Mouse (Mus musculus) ES-Bruce4 (cell line): ENCODE results near the gene Flt3. TPM values are rescaled to one million over a fixed set of nuclear protein-coding genes. Genes with fewer than 3 reads are reported as not detected.

Experiments
- H3K27ac ChIP-seq: 2 replicates; pipeline ENCODE4 v1.5.1; 2012; ENCODE audit warnings: low read length, inconsistent platforms; ENCODE audit not compliant: insufficient read depth
- H3K27me3 ChIP-seq: 2 replicates; pipeline ENCODE4 v1.6.1; 2012; ENCODE audit warnings: mild to moderate bottlenecking, low read length, inconsistent platforms; ENCODE audit not compliant: control insufficient read depth, poor library complexity, insufficient read depth, severe bottlenecking
- H3K36me3 ChIP-seq: 2 replicates; pipeline ENCODE4 v1.6.1; 2012; ENCODE audit warnings: inconsistent platforms, mild to moderate bottlenecking, low read length, moderate library complexity; ENCODE audit not compliant: control insufficient read depth, poor library complexity, insufficient read depth, severe bottlenecking
- H3K4me1 ChIP-seq: one replicate; pipeline ENCODE4 v1.8.1; 2011; ENCODE audit warnings: low read length; ENCODE audit not compliant: control insufficient read depth, insufficient read depth
- H3K4me3 ChIP-seq: 2 replicates; pipeline ENCODE4 v1.5.1; 2011; ENCODE audit warnings: low read depth, mild to moderate bottlenecking, low read length
- H3K9ac ChIP-seq: 2 replicates; pipeline ENCODE4 v1.6.1; 2012; ENCODE audit warnings: low read depth, mild to moderate bottlenecking, inconsistent platforms; ENCODE audit not compliant: poor library complexity, severe bottlenecking
- H3K9me3 ChIP-seq: replicated peaks from 2 replicates; pipeline ENCODE4 v1.6.1; 2012; ENCODE audit warnings: mild to moderate bottlenecking, low read length, inconsistent platforms; ENCODE audit not compliant: control insufficient read depth, poor library complexity, insufficient read depth, severe bottlenecking
- CTCF ChIP-seq: IDR thresholded peaks from one replicate; pipeline ENCODE4 v1.8.1; 2011; ENCODE audit warnings: low read depth, low read length
- EP300 ChIP-seq: IDR thresholded peaks from 2 replicates; pipeline ENCODE4 v1.6.1; 2011; ENCODE audit warnings: low read depth, low read length; ENCODE audit not compliant: insufficient read depth
- POLR2A ChIP-seq: IDR thresholded peaks from one replicate; pipeline ENCODE4 v1.8.1; 2011; ENCODE audit warnings: low read length; ENCODE audit not compliant: insufficient read depth
- polyA plus RNA-seq: library from polyadenylated mRNA; stranded (reverse); fragments of >200 nt; gene quantifications from 2 replicates; pipeline ENCODE4 v1.2.4, GENCODE M21; 2011; ENCODE audit warnings: low read depth; ENCODE audit not compliant: missing spikeins, insufficient read depth, insufficient read length

Gene Flt3
- 0.21 TPM in 1 of 2 replicates, not detected in the other for polyA plus RNA-seq

- Histone ChIP-seq H3K27ac (no peak within 1 kb of the TSS), H3K4me3 (peak within 1 kb of the TSS; percentile 56), H3K9ac (peak within 1 kb of the TSS; percentile 2), H3K27me3 (peaks cover 7% of the 10 kb centered on the region), H3K9me3 (peaks cover 3% of the 10 kb centered on the region; the same call in 1 of the 2 replicates), H3K4me1 (no peaks in the 10 kb centered on the region), H3K36me3 (no peaks in the 10 kb centered on the region)
- TF ChIP-seq CTCF (no peak), EP300 (no peak), POLR2A (no peak)
Observed at GRCm38 (mm10) chr5:147399843-147400504, at the start of gene Flt3. Gene Flt3 (minus strand): TSS chr5:147400489.

GRCm38 (mm10) chr5:147448933-147449332 is 48.6 kb upstream of the Flt3 start:
- TF ChIP-seq CTCF = no peak
- TF ChIP-seq POLR2A = no peak
- TF ChIP-seq EP300 = no peak
- Histone ChIP-seq H3K27ac (no peak overlapping the region), H3K4me3 (no peak overlapping the region)

GRCm38 (mm10) chr5:147448526-147448925 is 48.2 kb upstream of the Flt3 start:
- H3K9ac ChIP-seq = no peak overlapping the region

More at GRCm38 (mm10) chr5:147448933-147449332, 48.6 kb upstream of the Flt3 start:
- Histone ChIP-seq H3K9me3 (no peaks in the 10 kb centered on the region), H3K27me3 (no peaks in the 10 kb centered on the region), H3K9ac (no peak overlapping the region), H3K36me3 (peaks cover 6% of the 10 kb centered on the region; the same call in 1 of the 2 replicates), H3K4me1 (no peaks in the 10 kb centered on the region)

GRCm38 (mm10) chr5:147445252-147445651 is 45.0 kb upstream of the Flt3 start:
- H3K9me3 ChIP-seq = no peaks in the 10 kb centered on the region
- no peaks in the 10 kb centered on the region for H3K4me1 ChIP-seq
- no peaks in the 10 kb centered on the region for H3K36me3 ChIP-seq
- H3K27me3 ChIP-seq = no peaks in the 10 kb centered on the region
- no peak overlapping the region for H3K9ac ChIP-seq
- no peak overlapping the region for H3K4me3 ChIP-seq
- no peak overlapping the region for H3K27ac ChIP-seq
- TF ChIP-seq CTCF (no peak), POLR2A (no peak), EP300 (no peak)

More at GRCm38 (mm10) chr5:147448526-147448925, 48.2 kb upstream of the Flt3 start:
- H3K9me3 ChIP-seq = no peaks in the 10 kb centered on the region
- no peaks in the 10 kb centered on the region for H3K27me3 ChIP-seq
- TF ChIP-seq POLR2A (no peak), CTCF (no peak), EP300 (no peak)
- no peak overlapping the region for H3K27ac ChIP-seq
- H3K4me1 ChIP-seq = no peaks in the 10 kb centered on the region
- H3K36me3 ChIP-seq = peaks cover 6% of the 10 kb centered on the region; the same call in 1 of the 2 replicates
- H3K4me3 ChIP-seq = no peak overlapping the region

- Histone ChIP-seq H3K4me3 (no peak overlapping the region), H3K9me3 (no peaks in the 10 kb centered on the region; the same call in 1 of the 2 replicates), H3K27me3 (no peaks in the 10 kb centered on the region)
Observed at GRCm38 (mm10) chr5:147444757-147445156, 44.5 kb upstream of the Flt3 start.

GRCm38 (mm10) chr5:147444298-147444697 is 44.0 kb upstream of the Flt3 start:
- Histone ChIP-seq H3K9me3 (no peaks in the 10 kb centered on the region; the same call in 1 of the 2 replicates), H3K27me3 (no peaks in the 10 kb centered on the region), H3K9ac (no peak overlapping the region), H3K4me3 (no peak overlapping the region), H3K36me3 (no peaks in the 10 kb centered on the region), H3K27ac (no peak overlapping the region), H3K4me1 (no peaks in the 10 kb centered on the region)
- no peak for TF ChIP-seq CTCF
- no peak for TF ChIP-seq EP300
- TF ChIP-seq POLR2A = no peak

More at GRCm38 (mm10) chr5:147444757-147445156, 44.5 kb upstream of the Flt3 start:
- TF ChIP-seq CTCF (no peak), POLR2A (no peak), EP300 (no peak)
- no peaks in the 10 kb centered on the region for H3K4me1 ChIP-seq
- H3K36me3 ChIP-seq = no peaks in the 10 kb centered on the region
- no peak overlapping the region for H3K9ac ChIP-seq
- no peak overlapping the region for H3K27ac ChIP-seq
